In genomic region chr1:186263955-186264354, GRCm38 (mm10) we compare ENCODE assay signal across 15 mouse cellular contexts.
DNase-seq lines count a peak whose midpoint lies in the region; ATAC-seq and TF ChIP-seq lines count a peak whose summit lies in the region.
"Had no signal": no experiment of that assay in that cellular context is flagged by ENCODE, and none has a peak within 500 bp of the region (broad histone marks: within the 10 kb centered on the region; RNA-seq: fewer than 3 reads in every experiment).

No protein-coding gene starts in this region.

- H3K27me3 ChIP-seq in heart, embryonic 11.5 days (ENCODE audit: control insufficient read depth, insufficient read depth, low read length): no peaks in the 10 kb centered on the region
- no peaks in the 10 kb centered on the region for H3K27me3 ChIP-seq in lung, postnatal 0 days (replicated peaks; ENCODE audit: insufficient read depth, low read length)
- no peaks in the 10 kb centered on the region for H3K27me3 ChIP-seq in heart, embryonic 15.5 days
- H3K27me3 ChIP-seq in stomach, embryonic 16.5 days (ENCODE audit: control insufficient read depth, insufficient read depth, low read length): no peaks in the 10 kb centered on the region
- no peaks in the 10 kb centered on the region; the same call in 1 of the 2 replicates for H3K27me3 ChIP-seq in cerebellum, adult 2 months (ENCODE audit: control insufficient read depth, insufficient read depth, low read length)
- H3K27me3 ChIP-seq: hindbrain, embryonic 13.5 days; liver, embryonic 15.5 days had no signal

- H3K4me1 ChIP-seq in heart, embryonic 11.5 days (ENCODE audit: control insufficient read depth, insufficient read depth, low read length): peaks cover 14% of the 10 kb centered on the region
- H3K4me1 ChIP-seq in lung, postnatal 0 days (ENCODE audit: insufficient read depth, low read depth, low read length): peaks cover 16% of the 10 kb centered on the region; the same call in 1 of the 2 replicates
- H3K4me1 ChIP-seq in heart, embryonic 15.5 days (replicated peaks): peaks cover 17% of the 10 kb centered on the region
- peaks cover 20% of the 10 kb centered on the region for H3K4me1 ChIP-seq in stomach, embryonic 16.5 days (ENCODE audit: control insufficient read depth, insufficient read depth, low read length)
- H3K4me1 ChIP-seq in cerebellum, adult 2 months (ENCODE audit: control insufficient read depth, insufficient read depth, low read length): no peaks in the 10 kb centered on the region

- no peak for TF ChIP-seq CTCF in lung, postnatal 0 days (IDR thresholded peaks at IDR 0.05)
- TF ChIP-seq CTCF in cerebellum, adult 2 months (IDR thresholded peaks at IDR 0.05; ENCODE audit: borderline replicate concordance, insufficient read depth, low read depth, low read length): no peak

- no peak for ATAC-seq in heart, embryonic 11.5 days (replicated peaks; ENCODE audit: insufficient number of reproducible peaks, low FRiP score, low TSS enrichment)
- ATAC-seq in lung, postnatal 0 days: peak; percentile 53
- ATAC-seq in heart, embryonic 15.5 days (replicated peaks; ENCODE audit: insufficient number of reproducible peaks, insufficient read depth, low FRiP score, low read depth): peak; percentile 38; the same call in 1 of the 2 replicates
- peak; percentile 68; the same call in 1 of the 2 replicates for ATAC-seq in stomach, embryonic 16.5 days (ENCODE audit: insufficient read depth, low FRiP score)
- ATAC-seq: activated CD4-positive, CD25-positive, alpha-beta regulatory T cell, adult 4 months had no signal

- peak; percentile 68 to 70 for DNase-seq in heart, adult 18-20 months
- peak; percentile 72 for DNase-seq in lung, postnatal 0 days (ENCODE audit: low spot score)
- no peak for DNase-seq in lung, postnatal 4 days
- no peak for DNase-seq in layer of hippocampus, postnatal 10 days (ENCODE audit: low spot score in 2 of 2)
- no peak for DNase-seq in cerebellum, adult 2 months
- DNase-seq: B cell, adult 2 months; thymus, postnatal 25 days had no signal

- H3K9ac ChIP-seq in heart, embryonic 11.5 days (ENCODE audit: low read depth, low read length): no peak overlapping the region
- no peak overlapping the region for H3K9ac ChIP-seq in lung, postnatal 0 days (replicated peaks; ENCODE audit: low read depth)
- H3K9ac ChIP-seq in heart, embryonic 15.5 days: no peak overlapping the region
- H3K9ac ChIP-seq in stomach, embryonic 16.5 days (ENCODE audit: low read length): no peak overlapping the region
- H3K9ac ChIP-seq: hindbrain, embryonic 13.5 days; liver, embryonic 15.5 days had no signal

- no peak overlapping the region for H3K4me2 ChIP-seq in heart, embryonic 11.5 days
- H3K4me2 ChIP-seq in lung, postnatal 0 days (replicated peaks; ENCODE audit: low read depth, low read length): no peak overlapping the region
- no peak overlapping the region for H3K4me2 ChIP-seq in heart, embryonic 15.5 days
- no peak overlapping the region for H3K4me2 ChIP-seq in stomach, embryonic 16.5 days (ENCODE audit: low read depth, low read length)
- H3K4me2 ChIP-seq: hindbrain, embryonic 13.5 days; liver, embryonic 15.5 days had no signal

- H3K4me3 ChIP-seq in heart, embryonic 11.5 days (ENCODE audit: low read depth, low read length): no peak overlapping the region
- H3K4me3 ChIP-seq in lung, postnatal 0 days (ENCODE audit: low read depth, low read length): no peak overlapping the region
- no peak overlapping the region for H3K4me3 ChIP-seq in heart, embryonic 15.5 days
- H3K4me3 ChIP-seq in stomach, embryonic 16.5 days (replicated peaks; ENCODE audit: low read length): no peak overlapping the region
- H3K4me3 ChIP-seq in cerebellum, adult 2 months (replicated peaks; ENCODE audit: insufficient read depth, low read depth, low read length): no peak overlapping the region
- H3K4me3 ChIP-seq: hindbrain, embryonic 13.5 days; liver, embryonic 15.5 days; midbrain, embryonic 10.5 days had no signal

- H3K9me3 ChIP-seq in heart, embryonic 11.5 days (replicated peaks; ENCODE audit: control insufficient read depth, low read length): peaks cover 2% of the 10 kb centered on the region; the same call in 1 of the 2 replicates
- no peaks in the 10 kb centered on the region for H3K9me3 ChIP-seq in lung, postnatal 0 days (ENCODE audit: low read length)
- no peaks in the 10 kb centered on the region for H3K9me3 ChIP-seq in heart, embryonic 15.5 days (replicated peaks)
- H3K9me3 ChIP-seq in stomach, embryonic 16.5 days (replicated peaks; ENCODE audit: control insufficient read depth, low read length): no peaks in the 10 kb centered on the region
- H3K9me3 ChIP-seq: hindbrain, embryonic 13.5 days; liver, embryonic 15.5 days; midbrain, embryonic 10.5 days had no signal

- TF ChIP-seq POLR2A in cerebellum, adult 2 months (IDR thresholded peaks at IDR 0.05; ENCODE audit: borderline replicate concordance, insufficient read depth, low read length): no peak

- no peak for TF ChIP-seq EP300 in lung, postnatal 0 days (IDR thresholded peaks at IDR 0.05)

- no peaks in the 10 kb centered on the region for H3K36me3 ChIP-seq in heart, embryonic 11.5 days (ENCODE audit: control insufficient read depth, insufficient read depth, low read length)
- H3K36me3 ChIP-seq in lung, postnatal 0 days (ENCODE audit: insufficient read depth, low read length): no peaks in the 10 kb centered on the region
- H3K36me3 ChIP-seq in heart, embryonic 15.5 days: no peaks in the 10 kb centered on the region
- H3K36me3 ChIP-seq in stomach, embryonic 16.5 days (ENCODE audit: control insufficient read depth, insufficient read depth, low read length): no peaks in the 10 kb centered on the region
- H3K36me3 ChIP-seq: G1E; hindbrain, embryonic 13.5 days; liver, embryonic 15.5 days; midbrain, embryonic 10.5 days had no signal

- WGBS in heart, embryonic 11.5 days (ENCODE audit: insufficient replicate concordance): 62% methylated on average over 7 of the region's 7 CpGs
- 24% methylated on average over 7 of the region's 7 CpGs for WGBS in lung, postnatal 0 days
- 56% methylated on average over 7 of the region's 7 CpGs for WGBS in heart, embryonic 15.5 days
- WGBS in stomach, embryonic 16.5 days: 37% methylated on average over 7 of the region's 7 CpGs
- WGBS in cerebellum, adult 2 months: 38% methylated on average over 7 of the region's 7 CpGs

- H3K27ac ChIP-seq in heart, embryonic 11.5 days (ENCODE audit: low read depth, low read length): no peak overlapping the region
- H3K27ac ChIP-seq in lung, postnatal 0 days (ENCODE audit: low read length): no peak overlapping the region
- H3K27ac ChIP-seq in heart, embryonic 15.5 days: peak overlapping the region; percentile 44; the same call in 1 of the 2 replicates
- peak overlapping the region; percentile 24; the same call in 1 of the 2 replicates for H3K27ac ChIP-seq in stomach, embryonic 16.5 days (ENCODE audit: low read length)
- H3K27ac ChIP-seq in cerebellum, adult 2 months (ENCODE audit: insufficient read depth, low read length): no peak overlapping the region
- H3K27ac ChIP-seq: liver, embryonic 15.5 days; midbrain, embryonic 10.5 days had no signal

Comparison
In these comparisons a context has a peak if more than half of its experiments do, and no peak if none do; other contexts are left out.
1. DNase-seq: peak in heart, adult 18-20 months (2 of 2) and lung, postnatal 0 days (single experiment); none in lung, postnatal 4 days (0 of 2), layer of hippocampus, postnatal 10 days (0 of 2) and cerebellum, adult 2 months (0 of 2).
2. H3K27ac ChIP-seq: peak in heart, embryonic 15.5 days (single experiment) and stomach, embryonic 16.5 days (single experiment); none in heart, embryonic 11.5 days (single experiment), lung, postnatal 0 days (single experiment) and cerebellum, adult 2 months (single experiment).